Mouse (Mus musculus) kidney, postnatal 0 days (tissue): ENCODE data around the gene Stk36. TPM values are rescaled to one million over a fixed set of nuclear protein-coding genes. Genes with fewer than 3 reads are reported as not detected.

ENCODE experiments used
- ATAC-seq: fragments of 200-750 bp; cut with Nextera tagmentation; replicated peaks from 2 replicates; pipeline ENCODE4 v1.8.0; 2017; ENCODE audit warnings: low read depth, moderate number of reproducible peaks, moderate TSS enrichment, moderate library complexity; ENCODE audit not compliant: low FRiP score
- DNase-seq: peaks from one replicate; pipeline ENCODE4 v3.0.0-alpha.2; 2016; ENCODE audit warnings: low spot score
- H3K27ac ChIP-seq: fragments of 300-500 bp; sonication (generic); 2 replicates; pipeline ENCODE4 v1.5.1; 2014; ENCODE audit warnings: mild to moderate bottlenecking
- H3K27me3 ChIP-seq: fragments of 300-500 bp; sonication (generic); 2 replicates; pipeline ENCODE4 v1.6.1; 2014; ENCODE audit warnings: low read length, mixed read lengths; ENCODE audit not compliant: insufficient read depth
- H3K36me3 ChIP-seq: fragments of 300-500 bp; sonication (generic); 2 replicates; pipeline ENCODE4 v1.6.1; 2014; ENCODE audit warnings: low read length, mixed read lengths; ENCODE audit not compliant: insufficient read depth
- H3K4me1 ChIP-seq: fragments of 300-500 bp; sonication (generic); replicated peaks from 2 replicates; pipeline ENCODE4 v1.6.1; 2014; ENCODE audit warnings: antibody characterized with exemption, low read length, mixed read lengths; ENCODE audit not compliant: insufficient read depth
- H3K4me2 ChIP-seq: fragments of 300-500 bp; sonication (generic); 2 replicates; pipeline ENCODE4 v1.6.1; 2014; ENCODE audit warnings: mild to moderate bottlenecking, low read length, moderate library complexity, mixed read lengths
- H3K4me3 ChIP-seq: fragments of 300-500 bp; sonication (generic); replicated peaks from 2 replicates; pipeline ENCODE4 v1.5.1; 2014; ENCODE audit warnings: low read depth, low read length
- H3K9ac ChIP-seq: fragments of 300-500 bp; sonication (generic); 2 replicates; pipeline ENCODE4 v1.6.1; 2014; ENCODE audit warnings: low read depth, low read length
- H3K9me3 ChIP-seq: fragments of 300-500 bp; sonication (generic); replicated peaks from 2 replicates; pipeline ENCODE4 v1.6.1; 2016; ENCODE audit warnings: low read length, inconsistent platforms, mixed read lengths
- CTCF ChIP-seq: IDR thresholded peaks from 2 replicates; pipeline ENCODE4 v1.5.1; 2016; ENCODE audit warnings: antibody characterized with exemption, low read depth, mild to moderate bottlenecking, moderate library complexity
- WGBS: fragments of 180-500 bp; shearing (Covaris S2); extraction: QIAGEN DNeasy Blood & Tissue Kit; methylation state at CpG from one replicate; pipeline ENCODE4 v1.1.7; 2014; 5-methylcytosine and 5-hydroxymethylcytosine counted together
- microRNA-seq: library from miRNA; unstranded; fragments of <30 nt; microRNA quantifications from one replicate; pipeline ENCODE4, GENCODE M21; 2016
- polyA plus RNA-seq: library from polyadenylated mRNA; unstranded; fragments of >200 nt; fragmentation: Nextera tagmentation; extraction: Ambion mirVana; gene quantifications from 2 replicates; pipeline ENCODE4 v1.2.1, GENCODE M21; 2015

The Stk36 gene
- polyA plus RNA-seq, 1 experiment from 2014 or later: 4.8 TPM

GRCm38 (mm10) chr1:74662253-74662865 lies 61.1 kb downstream of the Stk36 start:
- WGBS: 1% methylated on average over 13 of the region's 13 CpGs
- H3K4me3 ChIP-seq: peak overlapping the region; percentile 82
- H3K9ac ChIP-seq: peak overlapping the region; percentile 80
- H3K36me3 ChIP-seq: no peaks in the 10 kb centered on the region
- H3K27ac ChIP-seq: peak overlapping the region; percentile 88
- peak; percentile 8 for DNase-seq
- no peaks in the 10 kb centered on the region for H3K4me1 ChIP-seq
- peak overlapping the region; percentile 67 for H3K4me2 ChIP-seq
- TF ChIP-seq CTCF: no peak
- ATAC-seq: 0 out of 2 replicates have a peak, but pooled peaks have one; percentile 5
- H3K27me3 ChIP-seq: no peaks in the 10 kb centered on the region
- no peaks in the 10 kb centered on the region for H3K9me3 ChIP-seq

- Histone ChIP-seq H3K9me3 (no peaks in the 10 kb centered on the region), H3K4me1 (no peaks in the 10 kb centered on the region), H3K4me3 (no peak overlapping the region), H3K36me3 (no peaks in the 10 kb centered on the region), H3K27ac (no peak overlapping the region), H3K27me3 (no peaks in the 10 kb centered on the region), H3K9ac (no peak overlapping the region), H3K4me2 (no peak overlapping the region)
- DNase-seq (no peak), ATAC-seq (no peak)
- 54% methylated on average over 6 of the region's 6 CpGs for WGBS
- TF ChIP-seq CTCF: no peak
Measured at GRCm38 (mm10) chr1:74665153-74665552, 63.9 kb downstream of the Stk36 start.

- DNase-seq: no peak
- H3K9me3 ChIP-seq: no peaks in the 10 kb centered on the region
Measured at GRCm38 (mm10) chr1:74668371-74668770, 67.1 kb downstream of the Stk36 start.

GRCm38 (mm10) chr1:74672731-74673130 lies 71.5 kb downstream of the Stk36 start:
- H3K27me3 ChIP-seq: no peaks in the 10 kb centered on the region
- H3K36me3 ChIP-seq: 0 out of 2 replicates have a peak, but pooled peaks cover 6% of the 10 kb centered on the region
- DNase-seq (no peak), ATAC-seq (no peak)
- no peak overlapping the region for H3K9ac ChIP-seq
- H3K4me1 ChIP-seq: no peaks in the 10 kb centered on the region
- H3K27ac ChIP-seq: no peak overlapping the region
- H3K9me3 ChIP-seq: no peaks in the 10 kb centered on the region
- H3K4me2 ChIP-seq: no peak overlapping the region
- no peak for TF ChIP-seq CTCF
- no peak overlapping the region for H3K4me3 ChIP-seq
- WGBS: 62% methylated on average over 7 of the region's 7 CpGs

More at GRCm38 (mm10) chr1:74668371-74668770, 67.1 kb downstream of the Stk36 start:
- WGBS: 91% methylated on average over 3 of the region's 3 CpGs
- Histone ChIP-seq H3K9ac (no peak overlapping the region), H3K4me3 (no peak overlapping the region), H3K27ac (no peak overlapping the region), H3K27me3 (no peaks in the 10 kb centered on the region), H3K36me3 (no peaks in the 10 kb centered on the region), H3K4me2 (no peak overlapping the region), H3K4me1 (no peaks in the 10 kb centered on the region)
- ATAC-seq: no peak
- TF ChIP-seq CTCF: no peak

- H3K4me1 ChIP-seq: no peaks in the 10 kb centered on the region
- no peak for TF ChIP-seq CTCF
- H3K9me3 ChIP-seq: no peaks in the 10 kb centered on the region
- H3K9ac ChIP-seq: no peak overlapping the region
- no peak for DNase-seq
- peaks cover 28% of the 10 kb centered on the region for H3K36me3 ChIP-seq
- no peak overlapping the region for H3K27ac ChIP-seq
- H3K27me3 ChIP-seq: no peaks in the 10 kb centered on the region
- H3K4me2 ChIP-seq: no peak overlapping the region
- no peak overlapping the region for H3K4me3 ChIP-seq
- no peak for ATAC-seq
- WGBS: 92% methylated on average over 3 of the region's 3 CpGs
Measured at GRCm38 (mm10) chr1:74676863-74677262, 75.6 kb downstream of the Stk36 start.

GRCm38 (mm10) chr1:74677843-74678242 lies 76.6 kb downstream of the Stk36 start:
- Histone ChIP-seq H3K9ac (no peak overlapping the region), H3K4me1 (no peaks in the 10 kb centered on the region), H3K9me3 (no peaks in the 10 kb centered on the region), H3K36me3 (peaks cover 33% of the 10 kb centered on the region), H3K4me3 (no peak overlapping the region), H3K4me2 (no peak overlapping the region), H3K27ac (no peak overlapping the region), H3K27me3 (no peaks in the 10 kb centered on the region)
- DNase-seq (no peak), ATAC-seq (no peak)
- WGBS: 78% methylated on average over 1 of the region's 1 CpGs
- TF ChIP-seq CTCF: no peak

Small RNA genes within 50 kb of the gene (microRNA-seq; reads per million reads assigned to microRNA genes)
- gene Gm25035: not detected

Other genes with a start within 250 kb of the Stk36 start
- 0.59 and 0.75 TPM in 2 replicates for gene Catip, start 239.3 kb upstream of the Stk36 start, polyA plus RNA-seq
- 2.6 and 3.6 TPM in 2 replicates for gene Slc11a1, start 226.2 kb upstream of the Stk36 start, polyA plus RNA-seq
- gene Ctdsp1, start 209.9 kb upstream of the Stk36 start, polyA plus RNA-seq: 73.3 and 75.8 TPM in 2 replicates
- 17.0 and 18.0 TPM in 2 replicates for gene Vil1, start 192.1 kb upstream of the Stk36 start, polyA plus RNA-seq
- gene Cnot9, start 95.4 kb upstream of the Stk36 start, polyA plus RNA-seq: 49.8 and 51.6 TPM in 2 replicates
- 1.0 and 1.1 TPM in 2 replicates for gene Plcd4, start 58.6 kb upstream of the Stk36 start, polyA plus RNA-seq
- gene Usp37, start 57.2 kb upstream of the Stk36 start, polyA plus RNA-seq: 17.4 and 20.2 TPM in 2 replicates
- gene Zfp142, start 13.2 kb upstream of the Stk36 start, polyA plus RNA-seq: 3.6 and 3.9 TPM in 2 replicates
- gene Bcs1l, start 13.2 kb upstream of the Stk36 start, polyA plus RNA-seq: 13.3 and 14.5 TPM in 2 replicates
- gene Rnf25, start within 50 bp of the Stk36 start, polyA plus RNA-seq: 30.4 and 30.5 TPM in 2 replicates
- gene Ttll4, start 60.3 kb downstream of the Stk36 start, polyA plus RNA-seq: 6.9 and 7.1 TPM in 2 replicates
- 10.3 and 10.8 TPM in 2 replicates for gene Cyp27a1, start 112.1 kb downstream of the Stk36 start, polyA plus RNA-seq
- 0.07 and 0.27 TPM in 2 replicates for gene Prkag3, start 147.8 kb downstream of the Stk36 start, polyA plus RNA-seq
- 1.9 and 2.2 TPM in 2 replicates for gene Wnt6, start 170.4 kb downstream of the Stk36 start, polyA plus RNA-seq
- 0.91 and 1.0 TPM in 2 replicates for gene Wnt10a, start 190.1 kb downstream of the Stk36 start, polyA plus RNA-seq